Mouse (Mus musculus) monocyte, adult 2 months (primary cell): ENCODE data around the gene Olfr1387.
"Not testable (repeated sequence)": the region's sequence is repeated elsewhere in the genome, so short reads cannot be mapped to it uniquely, and the experiment has no call there.

Experiments
- DNase-seq, 2 experiments: peaks; one replicate each; pipeline ENCODE4 v3.0.0; 2022; ENCODE audit warnings: low spot score in 2 of 2, low read depth in 1 of 2

The Olfr1387 gene

DNA sequence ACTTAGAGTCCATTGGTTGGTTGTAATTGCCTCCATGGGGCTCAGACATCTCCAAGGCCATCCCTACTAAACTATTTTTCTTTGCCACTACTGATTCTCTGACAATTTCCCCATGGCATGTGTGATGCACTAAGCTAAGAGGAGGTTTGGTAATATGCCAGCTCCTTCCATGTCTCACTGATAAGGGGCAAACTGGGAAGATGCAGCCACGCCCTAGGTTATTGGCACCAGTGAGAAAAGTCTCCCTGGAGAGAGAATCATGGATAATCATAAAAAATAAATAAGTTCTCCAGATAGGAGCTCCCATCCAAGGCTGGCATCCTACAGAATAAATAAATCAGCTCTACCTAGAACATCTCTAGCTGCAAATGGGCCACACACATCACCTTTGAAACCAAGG, at the start of gene Olfr1387:
TSS of gene Olfr1387 (plus strand) at position 301 of the 400 bp plus-strand sequence.
- DNase-seq = no peak

DNA sequence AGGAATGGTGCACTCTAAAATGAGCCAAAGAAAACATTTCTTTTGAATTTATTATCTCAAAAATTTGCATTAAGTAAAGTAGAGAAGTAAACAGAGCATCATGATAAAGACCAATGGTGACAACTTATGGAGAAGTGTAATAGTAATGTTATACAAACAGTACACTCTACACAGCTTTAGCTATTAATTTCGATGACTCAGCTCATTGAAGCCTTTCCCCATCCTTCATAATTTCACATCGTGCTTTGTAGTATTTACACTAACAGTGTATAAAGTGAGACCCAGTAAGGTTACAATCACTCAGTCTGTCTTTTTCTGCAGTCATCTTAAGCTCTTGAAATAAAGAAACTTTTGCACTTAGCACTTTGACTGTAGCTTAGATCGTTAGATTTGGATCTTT, 48.4 kb upstream of the Olfr1387 start:
- no peak for DNase-seq

DNA sequence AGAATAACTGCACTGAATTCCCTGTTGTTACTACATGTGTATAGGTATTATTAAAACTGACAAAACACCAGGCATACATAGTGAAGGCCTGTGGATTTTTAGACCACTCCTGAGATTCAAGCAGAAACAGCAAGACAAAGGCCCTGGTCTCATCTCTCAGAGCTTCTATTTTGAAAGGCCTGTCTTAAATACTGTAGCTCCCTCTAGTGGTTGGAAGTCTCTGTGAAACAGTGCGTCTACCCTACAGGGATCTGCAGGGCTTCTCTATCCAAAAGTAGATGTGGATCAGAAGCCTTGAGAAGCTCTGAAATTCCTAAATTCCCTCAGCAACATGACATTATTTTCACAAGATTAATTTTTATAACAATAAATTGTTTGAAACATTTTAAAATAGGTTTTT, 44.6 kb upstream of the Olfr1387 start:
- DNase-seq = no peak

DNA sequence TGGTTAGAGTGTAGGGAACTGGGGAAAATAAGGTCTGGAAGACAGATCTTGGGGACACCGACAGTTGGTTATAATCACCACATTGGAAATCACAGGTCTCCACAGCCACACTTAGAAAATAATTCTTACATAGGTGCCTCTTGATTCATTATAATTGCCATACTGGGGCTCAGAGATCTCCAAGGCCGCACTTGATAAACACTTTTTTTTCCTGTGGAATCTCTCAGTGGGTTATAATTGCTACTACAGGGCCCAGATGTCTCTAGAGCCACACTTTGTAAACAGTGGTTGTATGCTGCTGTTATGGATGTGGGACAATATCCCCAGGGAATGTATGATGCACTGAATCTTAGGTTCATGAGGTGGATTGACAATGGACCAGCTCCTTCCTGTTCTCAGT, 32.4 kb upstream of the Olfr1387 start, which contains the start of gene Olfr1389:
TSS of gene Olfr1389 (plus strand) at position 301 of the 400 bp plus-strand sequence.
- no peak for DNase-seq

DNA sequence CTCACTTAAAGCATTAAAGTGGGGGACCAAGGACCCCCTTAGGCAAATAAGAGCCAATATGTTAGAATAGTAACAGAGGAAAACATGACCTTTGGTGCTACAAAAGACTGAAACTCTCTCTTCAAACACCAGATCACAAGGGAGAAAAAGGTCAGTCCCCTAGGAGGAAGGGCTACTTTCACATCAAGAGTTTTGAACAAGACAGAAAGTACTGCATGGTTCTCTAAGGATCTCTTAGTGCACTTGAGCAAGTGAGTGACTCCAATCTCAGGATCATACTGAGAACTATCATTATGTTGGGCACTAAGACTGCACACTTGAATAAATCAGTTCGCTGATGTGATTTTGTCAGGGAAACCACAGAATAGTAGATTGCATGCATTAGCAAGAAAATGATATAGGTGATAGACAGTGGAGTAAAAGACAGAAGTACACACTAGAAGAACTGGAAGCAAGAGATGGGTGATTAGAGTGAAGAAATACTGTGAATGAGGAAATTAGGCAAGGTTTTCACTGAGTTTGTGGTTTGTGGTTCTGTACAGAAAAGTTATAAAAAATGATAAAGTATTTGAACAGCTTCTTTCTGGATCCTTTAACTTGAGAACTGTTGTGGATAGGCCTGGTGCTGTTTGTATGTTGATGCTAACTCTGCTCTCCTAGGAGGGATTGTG, 29.8 kb upstream of the Olfr1387 start:
- no peak for DNase-seq

DNA sequence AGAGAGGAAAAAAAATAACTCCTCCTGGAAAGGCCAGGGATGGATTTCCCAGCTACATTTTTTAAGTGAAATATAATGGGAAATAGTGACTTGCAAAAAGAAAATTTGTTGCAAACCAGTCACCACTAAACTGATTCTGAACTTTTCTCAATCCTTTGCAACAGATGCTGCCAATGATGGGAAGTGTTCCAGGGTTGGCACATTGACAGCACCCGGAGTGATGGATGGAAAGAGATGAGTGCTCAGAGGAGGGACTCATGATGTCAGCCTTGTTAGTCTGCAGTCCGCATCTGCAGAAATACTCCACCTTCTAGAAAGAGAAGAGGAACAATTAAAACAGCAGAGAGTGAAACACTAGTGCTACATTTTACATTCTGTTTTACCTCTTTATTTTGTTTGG, 25.5 kb upstream of the Olfr1387 start:
- DNase-seq = no peak

DNA sequence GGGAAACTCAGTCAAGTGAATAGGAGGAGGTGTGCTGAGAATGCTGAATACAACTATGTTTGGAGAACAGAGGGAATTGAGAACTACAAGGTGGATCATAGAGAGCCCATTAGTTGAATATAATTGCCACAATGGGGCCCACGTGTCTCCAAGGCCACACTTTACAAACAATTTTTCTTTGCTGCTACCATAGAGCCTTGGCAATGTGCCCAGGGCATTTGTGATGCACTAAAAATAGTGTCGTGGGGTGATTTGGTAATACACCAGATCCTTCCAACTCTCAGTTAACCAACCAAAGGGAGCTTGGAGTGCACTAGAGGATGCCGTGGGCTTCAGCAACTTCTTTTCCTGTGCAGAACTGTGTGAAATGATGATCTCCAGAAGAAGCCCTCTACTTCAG, 18.7 kb upstream of the Olfr1387 start, which contains the start of gene Olfr1388:
TSS of gene Olfr1388 (plus strand) at position 214 of the 400 bp plus-strand sequence.
- DNase-seq = no peak

DNA sequence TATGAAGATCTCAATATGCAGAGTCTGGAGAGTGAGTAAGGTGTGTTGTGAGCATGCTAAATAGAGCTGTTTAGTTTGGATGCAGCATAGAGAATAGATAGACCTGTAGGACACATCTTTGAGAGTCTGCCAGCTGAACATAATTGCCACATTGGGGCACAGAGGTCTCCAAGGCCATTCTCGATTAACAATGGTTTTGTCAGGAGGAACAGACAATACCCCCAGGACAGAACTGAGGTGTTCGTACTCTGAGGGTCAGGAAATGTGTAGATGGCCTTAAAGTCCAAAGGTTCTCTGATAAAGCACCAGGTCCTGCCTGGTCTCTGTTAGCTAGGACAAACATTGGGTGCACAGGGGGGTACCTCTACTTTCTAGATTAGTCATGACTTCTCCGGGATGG, 9.6 kb downstream of the Olfr1387 start, which contains the start of gene Olfr1386:
TSS of gene Olfr1386 (plus strand) at position 301 of the 400 bp plus-strand sequence.
- not testable (repeated sequence) for DNase-seq

DNA sequence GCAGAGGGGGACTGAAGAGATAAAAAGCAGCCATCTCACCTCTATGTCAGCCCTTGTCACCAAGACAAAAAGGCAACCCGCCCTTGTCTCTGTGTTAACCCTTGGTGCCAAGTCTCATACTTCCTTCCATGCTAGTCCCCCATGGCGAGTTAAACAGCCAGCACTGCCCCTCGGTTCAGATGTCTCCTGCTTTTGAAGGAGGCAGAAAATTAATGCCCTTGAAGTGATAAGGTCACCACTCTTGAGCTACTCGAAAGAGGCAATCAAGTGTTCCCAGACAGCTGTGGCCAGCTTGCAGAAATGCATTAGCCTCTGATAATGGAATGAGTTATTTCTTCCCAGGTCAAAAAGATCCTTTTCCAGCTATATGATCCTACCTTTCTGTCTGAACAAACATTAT, 30.8 kb downstream of the Olfr1387 start:
- no peak for DNase-seq

DNA sequence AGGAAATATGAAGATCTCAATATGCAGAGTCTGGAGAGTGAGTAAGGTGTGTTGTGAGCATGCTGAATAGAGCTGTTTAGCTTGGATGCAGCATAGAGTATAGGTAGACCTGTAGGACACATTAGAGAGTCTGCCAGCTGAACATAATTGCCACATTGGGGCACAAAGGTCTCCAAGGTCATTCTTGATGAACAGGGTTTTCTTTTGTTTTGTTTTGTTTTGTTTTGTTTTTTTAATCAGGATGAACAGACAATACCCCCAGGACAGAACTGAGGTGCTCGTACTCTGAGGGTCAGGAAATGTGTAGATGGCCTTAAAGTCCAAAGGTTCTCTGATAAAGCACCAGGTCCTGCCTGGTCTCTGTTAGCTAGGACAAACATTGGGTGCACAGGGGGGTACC, 33.6 kb downstream of the Olfr1387 start, which contains the start of gene Olfr1385:
TSS of gene Olfr1385 (plus strand) at position 301 of the 400 bp plus-strand sequence.
- DNase-seq = not testable (repeated sequence)
